Mouse (Mus musculus) forebrain, embryonic 15.5 days (tissue): ENCODE data around the gene Ccnb2. TPM values are rescaled to one million over a fixed set of nuclear protein-coding genes. Genes with fewer than 3 reads are reported as not detected.

Source experiments
- ATAC-seq: fragments of 200-750 bp; cut with Nextera tagmentation; replicated peaks from 2 replicates; pipeline ENCODE4 v1.8.0; 2017; ENCODE audit warnings: mild to moderate bottlenecking, moderate TSS enrichment, moderate library complexity
- H3K27ac ChIP-seq: fragments of 300-500 bp; sonication (generic); replicated peaks from 2 replicates; pipeline ENCODE4 v1.5.1; 2015; ENCODE audit warnings: mild to moderate bottlenecking, inconsistent platforms
- H3K27me3 ChIP-seq: fragments of 300-500 bp; sonication (generic); 2 replicates; pipeline ENCODE4 v1.6.1; 2015; ENCODE audit warnings: inconsistent platforms
- H3K36me3 ChIP-seq: fragments of 300-500 bp; sonication (generic); 2 replicates; pipeline ENCODE4 v1.6.1; 2015; ENCODE audit warnings: mild to moderate bottlenecking, inconsistent platforms
- H3K4me1 ChIP-seq: fragments of 300-500 bp; sonication (generic); 2 replicates; pipeline ENCODE4 v1.6.1; 2015; ENCODE audit warnings: inconsistent platforms
- H3K4me2 ChIP-seq: fragments of 300-500 bp; sonication (generic); replicated peaks from 2 replicates; pipeline ENCODE4 v1.6.1; 2015; ENCODE audit warnings: mild to moderate bottlenecking, inconsistent platforms
- H3K4me3 ChIP-seq: fragments of 300-500 bp; sonication (generic); 2 replicates; pipeline ENCODE4 v1.5.1; 2015; ENCODE audit warnings: mild to moderate bottlenecking, inconsistent platforms
- H3K9ac ChIP-seq: fragments of 300-500 bp; sonication (generic); replicated peaks from 2 replicates; pipeline ENCODE4 v1.6.1; 2015; ENCODE audit warnings: mild to moderate bottlenecking, inconsistent platforms
- H3K9me3 ChIP-seq: fragments of 300-500 bp; sonication (generic); 2 replicates; pipeline ENCODE4 v1.6.1; 2016; ENCODE audit warnings: inconsistent platforms
- WGBS: fragments of 180-500 bp; shearing (Covaris S2); methylation state at CpG from one replicate; pipeline ENCODE4 v1.1.7; 2015; ENCODE audit warnings: mixed read lengths; 5-methylcytosine and 5-hydroxymethylcytosine counted together
- polyA plus RNA-seq: library from polyadenylated mRNA; unstranded; fragments of >200 nt; fragmentation: Nextera tagmentation; extraction: Ambion mirVana; gene quantifications from 2 replicates; pipeline ENCODE4 v1.2.1, GENCODE M21; 2015

Ccnb2 gene
- polyA plus RNA-seq, 1 experiment from 2014 or later, result 72.5 TPM

DNA sequence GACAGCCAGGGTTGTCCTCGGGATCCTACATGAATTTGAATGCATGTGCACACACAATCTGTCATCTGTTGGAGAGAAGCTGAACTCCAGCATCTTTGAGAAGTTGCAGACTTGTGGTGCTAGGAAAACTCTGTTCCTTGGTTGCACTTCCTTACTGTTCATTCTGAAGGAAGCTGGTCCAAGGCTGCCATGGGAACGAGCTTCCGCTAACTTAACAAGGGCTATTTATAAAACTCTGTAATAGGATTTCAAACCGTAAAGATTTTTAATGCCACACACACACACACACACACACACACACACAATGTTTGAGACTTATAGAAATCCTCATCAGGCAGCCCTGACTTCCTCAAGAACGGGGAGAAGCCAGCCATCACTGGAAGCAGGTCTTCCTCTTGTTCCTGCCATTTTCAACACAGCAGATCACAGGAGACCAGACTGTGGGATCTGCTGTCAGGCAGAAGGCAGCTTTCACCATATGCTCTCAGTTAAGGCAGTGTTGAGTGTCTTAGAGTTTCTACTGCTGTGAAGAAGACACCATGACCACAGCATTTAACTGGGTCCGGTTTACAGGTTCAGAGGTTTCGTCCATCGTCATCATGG, 19.3 kb downstream of the Ccnb2 start:
- no peak for ATAC-seq
- H3K4me2 ChIP-seq, result no peak overlapping the region
- H3K27ac ChIP-seq, result peak overlapping the region; percentile 24; the same call in 1 of the 2 replicates
- no peaks in the 10 kb centered on the region for H3K27me3 ChIP-seq
- H3K36me3 ChIP-seq, result no peaks in the 10 kb centered on the region; the same call in 1 of the 2 replicates
- WGBS, result 86% methylated on average over 8 of the region's 8 CpGs
- H3K9ac ChIP-seq, result no peak overlapping the region
- no peaks in the 10 kb centered on the region for H3K4me1 ChIP-seq
- H3K9me3 ChIP-seq, result no peaks in the 10 kb centered on the region
- no peak overlapping the region for H3K4me3 ChIP-seq

DNA sequence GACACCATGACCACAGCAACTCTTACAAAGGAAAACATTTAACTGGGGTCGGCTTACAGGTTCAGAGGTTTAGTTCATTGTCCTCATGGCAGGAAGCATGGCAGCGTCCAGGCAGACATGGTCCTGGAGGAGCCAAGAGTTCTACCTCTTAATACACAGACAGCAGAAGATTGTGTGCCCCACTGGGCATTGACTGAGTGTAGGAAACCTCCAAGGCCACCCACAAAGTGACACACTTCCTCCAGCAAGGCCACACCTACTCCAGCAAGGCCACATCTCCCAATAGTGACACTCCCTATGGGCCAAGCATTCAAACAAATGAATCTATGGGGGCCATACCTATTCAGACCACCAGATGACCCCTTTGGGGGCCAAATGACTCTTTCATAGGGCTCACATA, 25.3 kb downstream of the Ccnb2 start:
- Histone ChIP-seq H3K9ac (no peak overlapping the region), H3K36me3 (no peaks in the 10 kb centered on the region), H3K27ac (no peak overlapping the region), H3K4me3 (no peak overlapping the region), H3K4me1 (0 out of 2 replicates have a peak, but pooled peaks cover 2% of the 10 kb centered on the region), H3K9me3 (no peaks in the 10 kb centered on the region), H3K4me2 (no peak overlapping the region), H3K27me3 (no peaks in the 10 kb centered on the region)
- 84% methylated on average over 2 of the region's 2 CpGs for WGBS
- no peak for ATAC-seq

DNA sequence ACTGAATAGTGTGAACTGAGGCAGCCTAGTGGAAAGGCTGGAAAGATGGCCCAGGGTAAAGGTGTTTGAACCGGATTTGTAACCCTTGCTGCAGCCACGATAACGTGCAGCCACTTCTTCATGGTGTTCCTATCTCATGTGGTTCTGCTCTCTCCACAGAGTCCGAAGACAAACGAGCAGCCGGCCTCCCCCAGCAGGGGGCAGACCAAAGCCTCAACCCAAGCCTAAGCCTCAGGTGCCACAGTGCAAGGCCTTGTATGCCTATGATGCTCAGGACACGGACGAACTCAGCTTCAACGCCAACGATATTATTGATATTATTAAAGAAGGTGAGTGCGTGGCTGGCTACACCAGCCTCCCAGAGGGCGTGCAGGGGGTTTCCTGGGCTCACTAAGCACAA, 25.7 kb downstream of the Ccnb2 start:
- Histone ChIP-seq H3K9ac (no peak overlapping the region), H3K9me3 (no peaks in the 10 kb centered on the region), H3K4me3 (no peak overlapping the region), H3K4me2 (no peak overlapping the region), H3K36me3 (no peaks in the 10 kb centered on the region), H3K4me1 (0 out of 2 replicates have a peak, but pooled peaks cover 2% of the 10 kb centered on the region), H3K27ac (no peak overlapping the region), H3K27me3 (no peaks in the 10 kb centered on the region)
- ATAC-seq, result no peak
- 79% methylated on average over 12 of the region's 12 CpGs for WGBS

- H3K4me2 ChIP-seq, result no peak overlapping the region
- ATAC-seq, result peak; percentile 71; the same call in 1 of the 2 replicates
- 0 out of 2 replicates have a peak, but pooled peaks cover 2% of the 10 kb centered on the region for H3K4me1 ChIP-seq
- no peaks in the 10 kb centered on the region for H3K27me3 ChIP-seq
- 15% methylated on average over 6 of the region's 6 CpGs for WGBS
- H3K9me3 ChIP-seq, result no peaks in the 10 kb centered on the region
- H3K27ac ChIP-seq, result no peak overlapping the region
- no peak overlapping the region for H3K4me3 ChIP-seq
- H3K9ac ChIP-seq, result no peak overlapping the region
- H3K36me3 ChIP-seq, result no peaks in the 10 kb centered on the region
These were observed 28.8 kb downstream of the Ccnb2 start for GRCm38 (mm10) chr9:70392563-70392907.

DNA sequence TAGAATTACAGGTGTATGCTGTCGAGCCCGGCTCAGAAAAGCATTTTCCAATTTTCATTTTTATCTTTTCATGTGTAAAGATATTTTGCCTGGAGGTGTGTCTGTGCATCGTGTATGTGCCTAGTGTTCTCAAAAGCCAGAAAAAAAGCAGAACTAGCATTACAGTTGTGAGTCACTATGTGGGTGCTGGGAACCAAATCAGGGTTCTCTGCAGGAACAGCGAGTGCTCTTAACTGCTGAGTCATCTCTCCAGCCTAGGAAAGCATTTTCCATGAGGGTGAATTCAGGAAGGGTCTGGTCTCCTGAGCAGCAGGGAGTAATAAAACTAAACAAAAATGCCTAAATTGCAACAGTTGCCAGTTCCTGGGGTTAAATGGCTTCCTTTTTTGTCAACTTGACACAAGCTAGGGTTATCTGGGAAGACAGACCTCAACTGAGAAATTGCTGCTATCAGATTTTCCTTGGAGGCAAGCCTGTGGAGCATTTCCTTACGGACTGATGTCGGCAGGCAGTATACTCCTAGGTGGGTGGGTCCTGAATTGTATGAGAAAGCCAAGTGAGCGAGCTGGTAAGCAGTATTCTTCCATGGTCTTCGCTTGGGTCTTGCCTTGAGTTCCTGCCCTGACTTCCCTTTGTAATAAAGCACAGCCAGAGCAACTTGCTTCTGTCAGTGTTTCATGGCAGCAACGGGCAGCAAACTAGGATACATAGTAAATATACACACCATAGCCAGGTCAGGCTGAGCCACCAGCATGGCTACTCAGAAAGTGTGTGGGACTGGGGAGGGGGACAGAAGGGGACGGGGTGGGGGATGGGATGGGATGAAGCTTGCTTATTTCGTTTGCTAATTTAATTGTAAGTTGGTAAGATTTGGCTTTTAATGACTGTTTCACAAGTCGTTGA, 29.4 kb downstream of the Ccnb2 start:
- ATAC-seq, result peak; percentile 16; the same call in 1 of the 2 replicates
- 75% methylated on average over 12 of the region's 12 CpGs for WGBS
- no peak overlapping the region for H3K9ac ChIP-seq

DNA sequence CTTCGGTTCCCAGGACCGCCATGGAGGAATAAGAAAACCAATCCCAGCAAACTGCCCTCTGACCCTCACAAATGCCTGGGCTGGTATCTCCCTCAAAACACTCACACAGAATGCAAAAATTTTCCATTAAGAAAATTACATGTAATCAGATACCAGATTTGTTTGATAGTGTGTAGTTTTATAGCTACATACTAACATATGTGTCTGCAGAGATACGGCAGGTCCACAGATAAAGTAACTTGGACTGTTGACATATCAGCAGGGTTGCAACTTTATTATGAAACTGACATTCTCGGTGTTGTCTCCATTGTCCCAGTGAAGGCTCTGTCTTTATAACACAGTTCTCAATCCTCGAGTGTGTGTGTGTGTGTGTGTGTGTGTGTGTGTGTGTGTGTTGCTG, 30.3 kb downstream of the Ccnb2 start:
- Histone ChIP-seq H3K27me3 (no peaks in the 10 kb centered on the region), H3K4me3 (no peak overlapping the region), H3K36me3 (no peaks in the 10 kb centered on the region), H3K27ac (no peak overlapping the region), H3K9ac (no peak overlapping the region), H3K9me3 (no peaks in the 10 kb centered on the region), H3K4me1 (0 out of 2 replicates have a peak, but pooled peaks cover 2% of the 10 kb centered on the region), H3K4me2 (no peak overlapping the region)
- WGBS, result 92% methylated on average over 5 of the region's 5 CpGs
- no peak for ATAC-seq

More for the DNA sequence above, 29.4 kb downstream of the Ccnb2 start:
- no peaks in the 10 kb centered on the region for H3K36me3 ChIP-seq
- H3K9me3 ChIP-seq, result no peaks in the 10 kb centered on the region
- H3K4me1 ChIP-seq, result 0 out of 2 replicates have a peak, but pooled peaks cover 2% of the 10 kb centered on the region
- no peak overlapping the region for H3K4me3 ChIP-seq
- no peaks in the 10 kb centered on the region for H3K27me3 ChIP-seq
- H3K4me2 ChIP-seq, result no peak overlapping the region
- no peak overlapping the region for H3K27ac ChIP-seq

GRCm38 (mm10) chr9:70389548-70389947, 31.8 kb downstream of the Ccnb2 start:
- H3K4me1 ChIP-seq, result 0 out of 2 replicates have a peak, but pooled peaks cover 2% of the 10 kb centered on the region
- no peak overlapping the region for H3K4me2 ChIP-seq
- no peak overlapping the region for H3K4me3 ChIP-seq
- no peaks in the 10 kb centered on the region for H3K36me3 ChIP-seq
- H3K27ac ChIP-seq, result no peak overlapping the region
- ATAC-seq, result no peak
- no peak overlapping the region for H3K9ac ChIP-seq
- H3K27me3 ChIP-seq, result no peaks in the 10 kb centered on the region
- WGBS, result 87% methylated on average over 3 of the region's 3 CpGs
- no peaks in the 10 kb centered on the region for H3K9me3 ChIP-seq

DNA sequence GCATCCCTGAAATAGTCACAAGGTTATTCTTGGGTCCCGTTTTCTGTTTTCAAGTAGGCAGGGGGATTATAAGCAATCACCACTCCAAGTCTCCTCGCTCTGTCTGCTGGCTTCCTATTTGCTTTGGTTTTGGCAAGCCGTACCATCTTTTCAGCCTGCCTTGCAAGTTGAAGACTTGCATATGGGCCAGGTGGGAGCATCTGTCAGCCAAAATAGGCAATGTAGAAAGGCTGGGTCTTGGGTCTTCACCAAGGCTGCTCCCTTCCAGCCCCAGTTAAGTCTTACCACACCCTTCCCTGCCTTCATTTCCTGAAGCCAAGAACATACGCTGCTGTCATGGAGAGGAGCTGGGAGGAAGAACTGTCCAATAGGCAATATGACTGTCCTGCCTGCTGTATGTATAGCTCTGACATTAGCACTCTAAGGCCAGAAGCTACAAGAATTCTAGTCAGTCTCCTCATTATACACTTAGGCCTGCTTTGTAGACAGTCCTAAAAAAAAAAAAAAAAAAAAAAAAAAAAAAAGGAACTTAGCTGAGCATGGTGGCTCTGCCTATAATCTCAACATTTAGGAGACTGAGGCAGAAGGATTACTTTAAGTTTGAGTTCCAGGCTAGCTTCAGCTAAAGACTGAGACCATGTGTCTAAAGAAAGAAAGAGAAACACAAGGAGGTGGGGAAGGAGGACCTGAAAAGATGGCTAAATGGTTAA, 33.8 kb downstream of the Ccnb2 start:
- Histone ChIP-seq H3K4me1 (0 out of 2 replicates have a peak, but pooled peaks cover 2% of the 10 kb centered on the region), H3K9me3 (no peaks in the 10 kb centered on the region), H3K27me3 (no peaks in the 10 kb centered on the region), H3K4me2 (no peak overlapping the region), H3K27ac (no peak overlapping the region), H3K4me3 (no peak overlapping the region), H3K9ac (no peak overlapping the region), H3K36me3 (no peaks in the 10 kb centered on the region)
- WGBS, result 79% methylated on average over 4 of the region's 4 CpGs
- no peak for ATAC-seq

DNA sequence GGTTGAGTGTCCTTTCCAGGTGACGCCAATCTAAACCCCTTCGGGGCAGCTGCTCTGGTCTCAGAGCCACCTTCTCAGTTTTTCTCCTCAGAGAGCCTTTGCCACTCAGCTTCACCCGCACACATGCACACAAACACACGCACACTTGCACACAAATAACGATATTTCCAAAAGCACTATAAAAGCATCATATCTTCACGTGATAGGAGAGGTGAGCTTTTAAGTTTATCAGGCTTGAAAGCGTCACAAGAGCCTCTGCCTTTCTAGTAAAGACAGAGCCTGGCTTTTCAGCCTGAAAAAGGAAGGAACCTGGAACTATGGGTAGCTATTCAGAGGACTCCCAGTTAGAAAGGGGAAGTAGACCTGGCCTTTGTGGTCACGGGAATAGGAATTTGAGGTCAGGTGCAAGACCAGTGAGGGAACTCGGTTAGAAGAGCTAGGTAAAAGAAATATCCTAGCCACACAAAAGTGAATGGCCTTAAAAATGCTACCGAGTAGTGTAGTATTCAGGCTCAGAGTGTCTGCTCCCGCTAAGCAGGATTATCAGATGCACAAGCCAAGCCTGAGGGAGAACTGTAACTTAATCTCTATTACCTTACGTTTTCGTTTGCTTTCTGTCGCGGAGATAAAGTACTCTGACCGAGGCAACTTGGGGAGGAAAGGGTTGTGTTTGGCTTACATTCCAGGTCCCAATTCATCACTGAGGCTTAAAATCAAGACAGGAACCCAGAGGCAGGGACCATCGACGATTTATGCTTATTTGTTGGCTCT, 36.2 kb downstream of the Ccnb2 start:
- 94% methylated on average over 18 of the region's 18 CpGs for WGBS
- no peak for ATAC-seq
- Histone ChIP-seq H3K27me3 (no peaks in the 10 kb centered on the region), H3K4me3 (no peak overlapping the region), H3K9ac (no peak overlapping the region), H3K4me1 (no peaks in the 10 kb centered on the region), H3K27ac (no peak overlapping the region), H3K4me2 (no peak overlapping the region), H3K9me3 (no peaks in the 10 kb centered on the region), H3K36me3 (no peaks in the 10 kb centered on the region)

DNA sequence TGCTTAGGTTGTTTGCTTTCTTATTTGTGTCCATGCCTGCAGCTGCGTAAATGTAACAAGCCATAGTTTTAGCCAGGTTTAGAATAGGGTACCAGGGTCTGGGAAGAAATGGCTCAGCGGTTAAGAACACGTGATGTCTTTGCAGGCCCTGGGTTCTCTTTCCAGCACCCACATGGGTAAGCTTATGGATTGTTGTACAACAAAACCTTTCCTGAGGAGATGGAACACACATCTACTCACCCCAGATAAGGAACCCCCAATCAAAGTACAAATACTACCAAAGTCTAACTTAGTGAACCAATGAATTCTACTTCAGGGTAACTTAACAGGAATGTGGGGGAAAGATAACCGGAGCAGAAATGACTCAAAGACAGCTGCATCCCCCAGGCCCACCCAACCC, 36.9 kb downstream of the Ccnb2 start:
- no peaks in the 10 kb centered on the region for H3K9me3 ChIP-seq
- H3K27ac ChIP-seq, result no peak overlapping the region
- no peaks in the 10 kb centered on the region for H3K4me1 ChIP-seq
- WGBS, result 96% methylated on average over 4 of the region's 4 CpGs
- H3K4me2 ChIP-seq, result no peak overlapping the region
- H3K36me3 ChIP-seq, result no peaks in the 10 kb centered on the region
- no peak overlapping the region for H3K9ac ChIP-seq
- H3K4me3 ChIP-seq, result no peak overlapping the region
- H3K27me3 ChIP-seq, result no peaks in the 10 kb centered on the region
- ATAC-seq, result no peak

GRCm38 (mm10) chr9:70383750-70384149, 37.6 kb downstream of the Ccnb2 start:
- no peak overlapping the region for H3K9ac ChIP-seq
- WGBS, result 68% methylated on average over 10 of the region's 10 CpGs
- no peak for ATAC-seq

More at GRCm38 (mm10) chr9:70383750-70384149, 37.6 kb downstream of the Ccnb2 start:
- Histone ChIP-seq H3K9me3 (no peaks in the 10 kb centered on the region), H3K36me3 (no peaks in the 10 kb centered on the region), H3K4me2 (no peak overlapping the region), H3K4me3 (no peak overlapping the region), H3K4me1 (no peaks in the 10 kb centered on the region), H3K27me3 (no peaks in the 10 kb centered on the region), H3K27ac (no peak overlapping the region)
